Mouse (Mus musculus) T-helper 1 cell (primary cell): ENCODE data around the gene Slc25a3.

Source experiments
- in situ Hi-C: fragments of 300-600 bp; cut with MboI, MseI; formaldehyde crosslinking; loops from one replicate; pipeline ENCODE4 v1.15.1; 2025; ENCODE audit warnings: high pct_unique_total_duplicates

The Slc25a3 gene

GRCm38 (mm10) chr10:91142654-91143191 lies 18.9 kb upstream of the Slc25a3 start:
- in situ Hi-C loops: loop anchor here (5.0 kb wide), 1 partner anchor 70 kb away; no protein-coding TSS in a partner anchor

DNA sequence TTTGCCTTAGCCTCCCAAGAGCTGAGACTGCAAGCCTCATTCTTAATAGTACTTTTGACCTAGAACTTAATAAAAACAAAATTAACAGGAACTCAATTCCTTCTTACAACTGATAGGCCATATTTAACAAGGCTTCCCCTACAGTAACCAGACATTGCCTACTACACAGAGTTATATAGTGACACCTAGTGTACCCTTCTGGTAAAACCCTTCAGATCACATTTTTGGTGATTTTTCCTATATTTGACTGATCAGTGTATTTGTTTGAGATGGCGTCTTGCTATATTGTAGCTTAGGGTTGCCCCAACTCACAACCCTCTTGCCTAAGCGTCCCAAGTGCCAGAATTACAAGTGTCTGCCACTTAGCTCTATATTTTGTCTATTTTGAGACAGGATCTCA lies 17.7 kb upstream of the Slc25a3 start:
- in situ Hi-C loops: loop anchor here (5.0 kb wide), 1 partner anchor 69 kb away; no protein-coding TSS in a partner anchor

DNA sequence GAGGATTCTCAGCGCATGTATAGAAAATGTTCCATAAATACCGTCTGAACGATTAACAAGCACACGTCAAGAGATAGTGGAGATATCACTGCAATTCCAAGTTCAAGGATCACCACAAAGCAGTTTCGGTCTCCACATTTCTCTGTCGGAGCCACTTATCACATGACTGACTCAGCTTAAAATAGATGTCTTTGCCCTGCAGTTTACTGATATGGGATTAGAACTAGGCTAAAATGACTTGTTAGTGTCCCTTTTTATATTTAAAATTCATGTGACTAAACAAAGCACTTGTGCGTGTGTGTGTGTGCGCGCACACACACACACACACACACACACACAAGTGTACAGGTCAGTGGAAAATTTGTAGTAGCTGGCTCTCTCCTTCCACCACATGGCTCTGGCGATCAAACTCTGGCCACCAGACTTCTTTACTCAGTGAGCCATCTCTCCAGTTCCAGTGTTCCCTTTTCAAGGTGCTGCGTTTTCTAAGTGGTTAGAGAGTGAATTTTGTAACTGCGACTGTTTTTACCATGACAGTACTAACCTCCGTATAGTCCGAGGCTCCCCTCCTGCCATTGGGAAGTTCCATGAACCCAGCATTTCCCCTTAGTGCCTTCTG lies 15.4 kb upstream of the Slc25a3 start:
- in situ Hi-C loops: no loop called here

GRCm38 (mm10) chr10:91138317-91138716 lies 14.5 kb upstream of the Slc25a3 start:
- in situ Hi-C loops: no loop called here

- in situ Hi-C loops: no loop called here
These were observed 13.5 kb upstream of the Slc25a3 start for GRCm38 (mm10) chr10:91137400-91137799.

- in situ Hi-C loops: no loop called here
These were observed 11.6 kb upstream of the Slc25a3 start for GRCm38 (mm10) chr10:91135302-91135972.

- in situ Hi-C loops: no loop called here
These were observed 7.7 kb upstream of the Slc25a3 start for GRCm38 (mm10) chr10:91131565-91131964.

- in situ Hi-C loops: no loop called here
These were observed 6.9 kb upstream of the Slc25a3 start for GRCm38 (mm10) chr10:91130792-91131191.

GRCm38 (mm10) chr10:91128551-91129160 lies 4.8 kb upstream of the Slc25a3 start:
- in situ Hi-C loops: no loop called here

DNA sequence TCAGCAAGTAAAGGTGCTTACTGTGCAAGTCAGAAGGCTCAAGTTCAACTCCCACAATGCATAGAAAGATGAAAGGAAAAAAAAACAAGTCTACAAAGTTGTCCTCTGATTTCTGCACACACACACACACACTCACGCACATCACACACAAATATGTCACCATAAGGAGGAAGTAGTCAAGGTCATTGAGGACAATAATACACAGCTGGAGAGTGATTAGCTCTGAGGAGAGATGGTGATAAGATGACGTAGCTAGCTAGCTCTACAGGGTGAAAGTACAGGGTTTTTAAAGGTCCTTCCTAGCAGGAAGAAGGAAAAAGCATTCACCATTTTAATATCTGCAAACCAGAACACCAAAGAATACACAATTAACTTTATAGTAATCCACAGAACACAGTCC lies 3.5 kb upstream of the Slc25a3 start:
- in situ Hi-C loops: no loop called here

DNA sequence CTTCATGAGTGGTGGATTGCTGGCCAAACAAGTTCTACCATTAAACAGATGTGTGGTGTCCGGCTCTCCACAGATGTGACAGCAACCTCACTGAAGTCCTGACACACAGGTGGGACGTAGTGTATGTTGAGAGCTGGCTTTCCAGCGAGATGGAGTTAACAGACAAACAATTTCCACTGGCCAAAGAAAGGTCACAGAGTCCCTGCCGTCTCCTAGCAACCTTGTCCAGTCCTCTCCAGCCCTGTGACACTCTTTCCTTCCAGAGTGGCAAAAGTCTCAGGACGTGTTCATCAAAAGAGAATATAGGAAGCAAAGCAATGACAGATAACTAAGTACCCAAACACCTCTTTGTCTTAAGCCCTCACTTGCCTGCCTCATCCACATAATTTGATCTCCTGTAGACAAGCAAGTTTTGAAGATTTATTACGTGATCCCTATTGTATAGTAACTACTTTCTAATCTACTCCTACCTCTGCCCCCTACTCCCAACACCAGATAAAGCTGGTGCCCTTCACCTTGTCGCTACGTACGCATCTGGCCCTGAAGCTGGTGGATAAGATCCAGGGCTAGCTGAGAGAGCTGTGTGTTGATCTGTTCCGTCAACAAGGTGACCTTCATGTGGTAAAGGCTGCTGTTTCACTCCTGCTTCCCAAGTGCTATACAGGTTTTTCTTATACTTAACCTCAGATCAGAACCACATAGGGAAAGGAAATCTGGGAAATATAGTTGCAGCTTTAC lies 2.9 kb upstream of the Slc25a3 start:
- in situ Hi-C loops: no loop called here

DNA sequence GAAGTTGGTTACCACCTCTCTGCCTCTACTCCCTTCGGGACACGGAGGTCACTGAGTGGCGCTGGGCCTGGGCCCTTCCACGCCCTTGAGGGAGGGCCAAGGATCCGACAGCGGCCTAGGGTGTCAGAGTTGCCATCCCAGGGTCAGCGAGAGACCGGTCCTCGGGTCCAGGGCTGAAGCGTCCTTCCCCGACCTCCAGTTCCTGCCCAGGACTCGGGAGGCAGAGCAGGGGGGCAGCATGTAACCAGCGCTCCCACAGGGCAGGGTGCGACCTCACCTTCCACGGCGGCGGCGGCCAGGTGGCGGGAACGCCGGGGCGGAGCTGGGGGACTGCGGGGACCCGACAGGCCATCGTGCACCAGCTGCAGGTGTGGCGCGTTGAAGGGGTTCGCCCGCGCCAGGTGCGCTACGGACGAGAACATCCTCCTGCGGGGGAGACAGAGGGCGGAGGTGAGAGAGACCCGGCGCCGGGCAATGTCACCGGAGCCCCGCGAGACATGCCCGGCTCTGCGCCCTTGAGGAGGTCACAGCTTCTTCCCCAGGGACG lies 505 bp downstream of the Slc25a3 start:
- in situ Hi-C loops: loop anchor here (5.0 kb wide), 1 partner anchor 44 kb away; no protein-coding TSS in a partner anchor

GRCm38 (mm10) chr10:91122646-91123045 lies 1.2 kb downstream of the Slc25a3 start:
- in situ Hi-C loops: loop anchor here (5.0 kb wide), 1 partner anchor 45 kb away; no protein-coding TSS in a partner anchor

DNA sequence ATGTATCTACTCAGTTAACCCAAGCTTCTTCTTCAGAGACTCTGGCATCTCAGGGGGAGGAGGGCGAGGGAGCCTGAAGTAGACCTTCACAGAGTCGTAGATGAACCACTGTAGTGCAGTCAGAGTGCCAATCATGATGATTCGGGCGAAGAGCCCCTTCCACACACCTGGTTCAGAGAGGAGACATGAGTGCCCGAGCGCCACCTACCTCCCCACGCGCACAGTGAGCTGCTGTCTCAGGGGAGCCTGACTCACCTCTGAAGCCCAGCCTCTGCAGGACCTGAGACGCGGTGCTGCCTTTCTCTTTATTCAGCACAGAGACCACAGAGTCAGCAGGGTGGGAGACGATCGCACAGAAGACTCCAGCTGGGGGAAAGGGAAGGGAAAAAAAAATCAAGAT lies 6.9 kb downstream of the Slc25a3 start:
- in situ Hi-C loops: no loop called here

DNA sequence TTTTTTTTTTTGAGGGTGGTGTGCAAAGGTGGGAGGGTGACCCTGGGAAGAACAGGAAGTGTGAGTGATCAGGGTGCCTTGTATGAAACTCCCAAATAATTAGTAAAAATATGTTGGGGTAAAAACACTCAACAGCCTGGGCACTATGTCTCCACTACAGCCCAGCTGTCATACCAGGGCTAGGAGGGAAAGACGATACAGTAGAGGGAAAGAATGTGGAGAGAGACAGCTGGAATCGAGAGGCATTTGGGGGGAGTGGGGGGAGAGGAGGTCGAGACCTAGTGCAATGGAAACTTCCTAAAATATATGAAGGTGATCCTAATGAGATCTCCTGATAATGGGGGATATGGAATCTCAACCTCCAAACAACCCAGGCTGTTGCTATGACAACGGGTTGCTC lies 14.0 kb downstream of the Slc25a3 start:
- in situ Hi-C loops: loop anchor here (10.0 kb wide), 1 partner anchor 1895 kb away; no protein-coding TSS in a partner anchor

DNA sequence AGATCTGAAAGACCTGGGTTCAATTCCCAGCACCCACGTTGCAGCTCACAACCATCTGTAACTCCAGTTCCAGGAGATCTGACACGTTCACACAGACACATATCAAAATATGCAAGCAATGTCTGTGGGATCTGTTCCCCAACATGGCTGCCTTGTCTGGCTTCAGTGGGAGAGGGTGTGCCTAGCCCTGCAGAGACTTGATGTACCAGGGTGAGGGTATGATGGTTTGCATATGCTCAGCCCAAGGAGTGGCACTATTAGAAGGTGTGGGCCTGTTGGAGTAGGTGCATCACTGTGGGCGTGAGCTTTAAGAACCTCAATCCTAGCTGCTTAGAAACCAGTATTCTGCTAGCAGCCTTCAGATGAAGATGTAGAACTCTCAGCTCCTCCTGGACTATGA lies 17.9 kb downstream of the Slc25a3 start:
- in situ Hi-C loops: loop anchor here (10.0 kb wide), 1 partner anchor 1899 kb away; no protein-coding TSS in a partner anchor

- in situ Hi-C loops: loop anchor here (10.0 kb wide), 1 partner anchor 1902 kb away; no protein-coding TSS in a partner anchor
These were observed 20.9 kb downstream of the Slc25a3 start for GRCm38 (mm10) chr10:91102799-91103590.

DNA sequence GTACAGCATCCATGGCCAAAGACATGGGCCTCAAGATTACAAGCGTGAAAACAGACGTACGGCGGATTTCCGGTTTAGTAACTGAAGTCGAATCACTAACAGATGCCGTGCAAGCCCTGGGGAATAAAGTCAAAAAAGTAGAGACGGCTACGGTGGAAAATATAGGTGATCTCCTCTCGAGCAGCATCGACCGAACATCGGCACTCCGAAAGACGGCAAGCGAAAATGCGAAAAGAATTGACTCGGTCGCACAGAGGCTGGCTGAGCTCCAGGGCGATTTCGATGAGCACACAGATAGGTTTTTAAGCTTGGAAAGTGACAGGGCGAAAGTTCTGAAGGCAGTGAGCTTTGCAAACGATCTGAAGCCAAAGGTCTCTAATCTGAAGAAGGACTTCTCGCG lies 21.9 kb downstream of the Slc25a3 start:
- in situ Hi-C loops: loop anchor here (10.0 kb wide), 1 partner anchor 1903 kb away; no protein-coding TSS in a partner anchor

DNA sequence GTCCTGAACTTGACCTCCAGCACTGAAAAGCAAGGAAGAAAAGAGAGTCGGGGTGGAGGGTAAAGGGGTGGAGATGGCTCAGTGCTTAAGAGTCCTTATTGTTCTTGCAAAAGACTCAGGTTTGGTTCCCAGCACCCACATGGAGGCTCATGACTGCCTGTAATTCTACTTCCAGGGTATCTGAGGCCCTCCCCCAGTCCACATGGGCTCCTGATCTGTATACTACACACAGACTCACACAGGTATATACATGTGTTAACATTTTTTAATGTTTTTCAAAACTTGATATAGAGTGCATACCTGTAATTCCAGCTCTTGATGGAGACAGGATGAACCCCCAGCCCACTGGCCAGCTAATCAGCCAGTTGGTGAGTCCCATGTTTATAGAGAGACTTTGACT lies 23.8 kb downstream of the Slc25a3 start:
- in situ Hi-C loops: loop anchor here (10.0 kb wide), 1 partner anchor 1905 kb away; no protein-coding TSS in a partner anchor

GRCm38 (mm10) chr10:91098056-91098455 lies 25.8 kb downstream of the Slc25a3 start:
- in situ Hi-C loops: no loop called here
